Mouse (Mus musculus): ENCODE data around the gene Lman1l. TPM values are rescaled to one million over a fixed set of nuclear protein-coding genes. Genes with fewer than 3 reads are reported as not detected.

The Lman1l gene
- total RNA-seq, 2 experiments from 2014 or later: not detected

- intact Hi-C loops (cut with DNase I): no loop called here
- DNase-seq (ENCODE audit: low spot score): no peak
Observed at GRCm38 (mm10) chr9:57594174-57594509, 26.4 kb downstream of the Lman1l start.

DNA sequence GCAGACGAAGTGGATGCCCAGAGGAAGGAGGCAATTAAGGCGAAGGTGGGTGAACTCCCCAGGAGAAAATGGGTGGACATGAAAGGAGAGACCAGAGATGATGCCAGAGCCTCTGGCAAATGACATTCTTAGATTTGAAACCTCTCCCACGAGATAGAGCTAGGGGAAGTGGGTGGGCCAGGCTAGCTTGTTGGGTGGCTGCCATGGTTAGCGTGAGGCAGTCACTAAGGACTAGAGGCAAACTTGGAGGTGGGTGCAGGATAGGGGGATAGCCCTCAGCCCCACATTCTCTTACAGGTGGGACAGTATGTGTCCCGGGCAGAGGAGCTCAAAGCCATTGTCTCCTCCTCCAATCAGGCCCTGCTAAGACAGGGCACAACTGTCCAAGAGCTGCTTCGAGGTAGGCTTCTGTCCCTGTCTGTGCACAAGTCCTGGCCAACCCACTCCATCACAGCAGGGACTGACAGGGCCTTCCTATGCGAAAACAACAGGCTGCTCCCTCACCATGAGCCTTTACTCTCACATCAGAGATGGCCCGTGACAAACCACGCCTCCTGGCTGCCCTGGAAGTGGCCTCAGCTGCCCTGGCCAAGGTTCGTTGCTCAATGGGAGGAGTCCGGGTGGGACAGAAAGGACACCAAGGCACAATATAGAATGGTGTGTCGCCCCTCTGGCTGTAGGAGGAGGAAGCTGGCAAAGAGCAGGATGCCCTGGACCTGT lies 27.0 kb downstream of the Lman1l start:
- intact Hi-C loops (cut with DNase I): no loop called here
- no peak for DNase-seq (ENCODE audit: low spot score)

DNA sequence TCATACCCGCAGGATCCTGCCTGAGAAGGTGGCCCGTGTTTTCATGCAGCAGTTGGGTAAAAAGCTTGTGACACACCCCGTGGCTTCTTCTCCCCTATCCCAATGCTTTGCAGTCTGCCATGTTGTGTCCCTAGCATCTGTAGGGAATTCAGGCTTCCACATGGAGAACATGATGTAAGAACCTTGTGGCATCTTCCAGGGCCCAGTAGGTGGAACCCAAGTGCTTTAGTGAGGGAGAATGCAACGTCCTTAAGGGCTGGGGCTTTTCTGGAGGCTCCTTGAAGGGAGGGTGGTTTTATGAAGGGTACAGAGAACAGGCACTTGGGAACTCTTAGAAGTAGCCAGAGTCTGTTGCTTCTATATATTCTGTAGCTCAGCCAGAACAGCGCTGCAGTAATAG lies 29.8 kb downstream of the Lman1l start:
- intact Hi-C loops (cut with DNase I): no loop called here
- DNase-seq (ENCODE audit: low spot score): no peak

GRCm38 (mm10) chr9:57589224-57590126 lies 31.1 kb downstream of the Lman1l start, which contains the start of gene Ulk3:
TSS of gene Ulk3 (plus strand) at chr9:57589452.
- intact Hi-C loops (cut with DNase I): loop anchor here (5.0 kb wide), 1 partner anchor 47 kb away; no protein-coding TSS in a partner anchor

GRCm38 (mm10) chr9:57584991-57585390 lies 35.6 kb downstream of the Lman1l start:
- no peak for DNase-seq (ENCODE audit: low spot score)
- intact Hi-C loops (cut with DNase I): loop anchor here (5.0 kb wide), 1 partner anchor 43 kb away; no protein-coding TSS in a partner anchor

More at GRCm38 (mm10) chr9:57589224-57590126, 31.1 kb downstream of the Lman1l start, which contains the start of gene Ulk3:
- peak; percentile 73 for DNase-seq (ENCODE audit: low spot score)

DNA sequence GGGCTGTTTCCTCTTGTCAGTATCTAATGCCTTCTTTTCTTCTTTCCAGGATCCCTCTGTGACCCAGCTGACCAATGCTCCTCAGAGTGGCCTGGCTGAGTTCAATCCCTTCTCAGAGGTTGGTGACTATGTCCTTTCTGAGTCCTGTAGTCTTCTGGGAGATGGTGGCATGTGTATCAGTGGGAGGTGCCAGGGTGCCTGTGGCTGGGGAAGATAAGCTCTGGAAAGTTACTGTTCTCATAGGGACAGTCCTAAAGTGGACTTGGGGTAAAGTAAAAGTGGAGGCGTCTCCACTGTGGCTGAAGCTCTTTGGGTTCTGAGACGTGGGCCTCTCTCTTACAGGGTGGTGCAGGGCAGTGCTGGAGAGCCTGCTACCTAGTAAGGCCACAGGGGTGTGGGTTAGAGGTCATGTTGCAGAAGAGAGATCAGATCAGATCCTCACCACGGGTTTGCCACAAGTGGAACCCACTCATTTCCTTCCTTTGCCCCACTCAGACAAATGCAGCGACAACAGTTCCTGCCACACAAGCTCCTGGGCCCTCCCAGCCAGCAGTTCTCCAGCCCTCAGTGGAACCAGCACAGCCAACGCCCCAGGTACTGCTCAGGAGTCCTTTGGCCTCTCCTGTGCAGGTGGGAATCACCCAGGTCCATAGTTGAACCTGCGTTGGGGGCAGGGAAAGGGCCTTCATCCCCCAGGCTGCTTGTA lies 43.3 kb downstream of the Lman1l start:
- no peak for DNase-seq (ENCODE audit: low spot score)
- intact Hi-C loops (cut with DNase I): no loop called here

- intact Hi-C loops (cut with DNase I): no loop called here
- no peak for DNase-seq (ENCODE audit: low spot score)
Observed at GRCm38 (mm10) chr9:57575577-57575976, 45.0 kb downstream of the Lman1l start.

GRCm38 (mm10) chr9:57574397-57574796 lies 46.2 kb downstream of the Lman1l start:
- intact Hi-C loops (cut with DNase I): no loop called here
- DNase-seq (ENCODE audit: low spot score): no peak

DNA sequence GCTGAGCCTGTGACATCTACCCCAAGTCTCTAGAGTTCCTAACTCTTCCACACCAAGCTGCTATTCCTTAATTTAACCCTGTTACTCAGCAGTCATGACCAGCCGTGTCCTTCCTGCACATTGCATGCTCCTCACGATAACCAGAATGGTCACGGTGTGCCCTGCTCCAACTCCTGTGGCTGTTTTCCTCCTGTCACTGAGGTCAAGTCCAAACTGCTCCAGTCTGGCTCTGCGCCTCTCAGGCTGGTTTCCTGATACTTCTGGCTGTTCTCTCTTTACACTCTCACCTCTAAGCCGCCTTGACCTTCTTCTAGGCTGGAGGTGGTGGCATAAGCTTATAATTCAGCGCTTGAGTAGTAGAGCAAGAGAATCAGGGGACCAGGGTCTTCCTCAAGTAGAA lies 52.1 kb downstream of the Lman1l start:
- no peak for DNase-seq (ENCODE audit: low spot score)
- intact Hi-C loops (cut with DNase I): no loop called here

- intact Hi-C loops (cut with DNase I): no loop called here
- no peak for DNase-seq (ENCODE audit: low spot score)
Observed at GRCm38 (mm10) chr9:57566846-57567245, 53.7 kb downstream of the Lman1l start.

- intact Hi-C loops (cut with DNase I): no loop called here
- DNase-seq (ENCODE audit: low spot score): peak; percentile 51
Observed at GRCm38 (mm10) chr9:57565741-57566221, 54.8 kb downstream of the Lman1l start.

DNA sequence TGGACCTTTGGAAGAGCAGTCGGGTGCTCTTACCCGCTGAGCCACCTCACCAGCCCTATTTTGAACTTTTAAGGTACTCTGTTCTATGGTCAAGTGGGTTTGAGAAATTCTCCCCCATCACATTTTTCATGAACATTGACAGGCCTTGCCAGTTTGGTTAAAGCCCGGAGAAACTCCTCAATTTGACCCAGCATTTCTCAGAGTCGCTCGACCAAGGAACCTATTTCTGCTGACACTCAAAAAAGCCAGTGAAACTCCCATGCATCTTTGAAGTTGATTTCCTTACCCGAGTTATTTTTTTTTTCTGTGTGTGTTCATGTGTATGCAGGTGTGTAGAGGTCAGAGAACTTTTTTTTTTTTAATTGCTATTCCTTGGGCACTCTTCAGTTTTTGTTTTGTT lies 56.0 kb downstream of the Lman1l start:
- intact Hi-C loops (cut with DNase I): no loop called here
- no peak for DNase-seq (ENCODE audit: low spot score)

- peak; percentile 42 for DNase-seq (ENCODE audit: low spot score)
- intact Hi-C loops (cut with DNase I): no loop called here
Observed at GRCm38 (mm10) chr9:57562896-57563372, 57.6 kb downstream of the Lman1l start.

DNA sequence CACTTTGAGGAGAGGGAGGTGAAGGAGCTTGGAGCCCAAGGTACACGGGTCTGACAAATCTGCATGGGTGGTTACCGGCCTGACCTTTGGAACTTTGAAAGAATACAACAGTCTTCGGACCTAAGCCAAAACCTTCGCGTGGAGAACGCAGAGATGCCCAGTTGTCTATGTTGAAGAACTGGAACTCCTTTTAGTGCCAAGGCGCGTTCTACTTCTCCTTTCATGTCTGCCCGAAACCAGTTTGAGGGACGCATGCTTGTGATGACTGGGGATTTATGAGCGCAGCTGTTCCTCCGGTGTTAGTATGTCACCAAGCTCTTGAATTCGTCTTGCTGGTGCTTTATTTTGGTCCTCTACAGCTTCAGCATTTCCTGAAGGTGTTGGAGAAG lies 58.9 kb downstream of the Lman1l start:
- intact Hi-C loops (cut with DNase I): no loop called here
- DNase-seq (ENCODE audit: low spot score): no peak

- DNase-seq (ENCODE audit: low spot score): peak; percentile 89
- intact Hi-C loops (cut with DNase I): no loop called here
Observed at GRCm38 (mm10) chr9:57560861-57561710, 59.5 kb downstream of the Lman1l start, which contains the start of gene Scamp2. TSS of gene Scamp2 (plus strand) at chr9:57560943.

DNA sequence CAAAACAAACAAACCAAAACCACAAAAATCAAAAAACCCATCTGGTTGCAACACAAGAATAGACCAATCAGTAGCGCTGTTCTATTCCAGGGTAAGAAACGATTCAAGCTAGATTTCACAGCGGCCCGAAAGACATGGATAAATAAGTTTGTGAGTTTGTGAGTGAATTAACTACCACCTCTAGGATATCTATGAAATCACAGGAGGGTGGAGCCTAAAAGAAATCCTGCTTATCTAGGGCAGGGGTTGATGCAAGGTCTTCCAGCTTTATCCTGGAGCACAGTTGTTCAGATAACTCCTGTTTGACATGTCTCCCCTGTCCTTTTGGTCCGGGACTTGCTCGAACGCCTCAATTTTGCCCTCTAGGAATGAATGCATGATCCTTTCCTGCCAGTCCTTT lies 60.3 kb downstream of the Lman1l start:
- DNase-seq (ENCODE audit: low spot score): no peak
- intact Hi-C loops (cut with DNase I): no loop called here

- intact Hi-C loops (cut with DNase I): no loop called here
- DNase-seq (ENCODE audit: low spot score): no peak
Observed at GRCm38 (mm10) chr9:57559568-57559967, 61.0 kb downstream of the Lman1l start.

- DNase-seq (ENCODE audit: low spot score): no peak
- intact Hi-C loops (cut with DNase I): no loop called here
Observed at GRCm38 (mm10) chr9:57558625-57559024, 61.9 kb downstream of the Lman1l start.

DNA sequence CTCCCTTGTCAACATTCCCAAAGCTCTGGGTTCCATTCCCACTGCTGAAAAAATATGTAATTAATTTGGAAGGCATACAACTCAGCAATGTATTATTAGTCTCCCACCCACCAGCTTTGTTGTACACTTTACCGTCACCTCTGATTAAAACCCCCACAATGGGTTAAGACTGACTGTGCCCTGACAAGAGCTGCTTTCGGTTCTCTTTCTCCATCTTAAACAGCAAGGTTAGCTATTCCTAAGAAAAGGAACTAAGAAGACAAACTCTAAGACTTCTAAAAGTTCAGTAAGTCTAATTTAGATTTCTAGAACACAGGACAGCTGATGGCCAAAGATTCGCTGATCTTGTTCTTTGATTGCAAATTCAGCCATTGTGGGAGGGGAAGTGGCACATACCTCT lies 63.4 kb downstream of the Lman1l start:
- intact Hi-C loops (cut with DNase I): no loop called here
- no peak for DNase-seq (ENCODE audit: low spot score)
